Mouse (Mus musculus) right cerebral cortex, postnatal 25 days (tissue): Measurements from ENCODE around the gene Sf3a1.

Source experiments
- DNase-seq: peaks from one replicate; pipeline ENCODE4 v3.0.0; 2022

Sf3a1 gene

DNA sequence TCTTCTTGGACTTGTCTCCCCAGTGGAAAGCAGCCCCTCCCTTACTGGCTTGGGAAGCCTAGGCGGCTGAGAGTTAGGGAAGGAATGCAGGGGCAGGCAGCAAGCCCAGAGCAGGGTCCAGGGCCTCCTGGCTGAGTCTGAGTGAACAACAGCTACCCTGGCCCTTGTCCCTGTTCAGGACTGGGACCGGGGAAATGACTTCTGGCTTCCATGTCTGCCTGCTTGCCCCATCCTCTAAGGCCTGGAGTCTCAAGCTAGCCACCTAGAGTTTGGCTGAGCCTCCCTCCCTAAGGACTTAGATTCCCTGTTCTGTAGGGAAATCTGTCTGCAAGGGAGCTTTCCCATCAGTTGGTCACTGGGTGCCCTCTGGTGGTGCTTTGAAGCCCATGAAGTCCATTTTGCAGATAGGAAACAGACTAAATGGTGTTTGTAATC is 59.2 kb downstream of the Sf3a1 start:
- peak; percentile 67 for DNase-seq

- no peak for DNase-seq
These were observed 59.8 kb downstream of the Sf3a1 start for GRCm38 (mm10) chr11:4219908-4220307.

DNA sequence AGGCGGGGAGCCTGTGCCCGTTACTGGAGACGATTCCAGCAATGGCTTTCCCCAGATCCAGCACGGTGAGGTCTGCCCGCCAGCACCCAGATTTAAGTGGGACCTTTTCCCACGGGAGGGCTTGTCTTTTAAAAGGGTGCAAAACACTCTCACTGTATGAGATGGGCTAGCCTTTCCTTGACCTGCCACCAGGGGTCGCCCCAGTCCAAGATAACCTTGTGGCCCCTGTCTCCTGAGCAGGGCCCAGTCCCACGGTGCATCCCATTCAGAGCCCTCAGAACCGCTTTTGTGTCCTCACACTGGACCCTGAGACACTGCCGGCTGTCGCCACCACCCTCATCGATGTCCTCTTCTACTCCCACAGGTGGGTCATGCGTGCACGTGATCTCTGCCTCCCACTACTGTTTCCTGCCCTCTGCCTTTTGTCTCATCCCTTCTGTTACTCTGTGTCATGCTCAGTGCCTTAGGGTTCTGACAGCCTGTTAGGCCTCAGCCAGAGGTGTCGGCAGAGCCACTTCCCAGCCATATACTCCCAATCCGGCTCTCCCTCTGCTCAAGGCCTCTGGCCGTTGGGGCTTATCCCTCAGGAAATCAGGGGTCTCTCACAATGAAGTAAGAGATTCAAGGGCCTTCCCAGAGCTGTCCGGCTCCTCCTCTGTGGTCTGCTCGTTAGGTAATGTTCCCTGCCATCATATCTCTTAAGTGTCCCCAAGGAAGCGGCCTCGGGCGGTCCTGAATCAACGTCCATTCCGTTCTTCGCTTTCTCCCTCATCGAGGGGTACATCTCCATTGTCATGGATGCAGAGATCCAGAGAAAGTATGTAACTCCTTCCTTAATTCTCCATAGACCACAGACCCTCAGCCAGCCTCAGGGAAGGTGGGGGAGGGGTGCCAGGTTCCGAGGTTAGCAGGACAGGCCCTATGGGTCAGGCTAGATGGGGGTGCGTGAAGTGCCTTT is 60.6 kb downstream of the Sf3a1 start:
- peak; percentile 42 for DNase-seq

DNA sequence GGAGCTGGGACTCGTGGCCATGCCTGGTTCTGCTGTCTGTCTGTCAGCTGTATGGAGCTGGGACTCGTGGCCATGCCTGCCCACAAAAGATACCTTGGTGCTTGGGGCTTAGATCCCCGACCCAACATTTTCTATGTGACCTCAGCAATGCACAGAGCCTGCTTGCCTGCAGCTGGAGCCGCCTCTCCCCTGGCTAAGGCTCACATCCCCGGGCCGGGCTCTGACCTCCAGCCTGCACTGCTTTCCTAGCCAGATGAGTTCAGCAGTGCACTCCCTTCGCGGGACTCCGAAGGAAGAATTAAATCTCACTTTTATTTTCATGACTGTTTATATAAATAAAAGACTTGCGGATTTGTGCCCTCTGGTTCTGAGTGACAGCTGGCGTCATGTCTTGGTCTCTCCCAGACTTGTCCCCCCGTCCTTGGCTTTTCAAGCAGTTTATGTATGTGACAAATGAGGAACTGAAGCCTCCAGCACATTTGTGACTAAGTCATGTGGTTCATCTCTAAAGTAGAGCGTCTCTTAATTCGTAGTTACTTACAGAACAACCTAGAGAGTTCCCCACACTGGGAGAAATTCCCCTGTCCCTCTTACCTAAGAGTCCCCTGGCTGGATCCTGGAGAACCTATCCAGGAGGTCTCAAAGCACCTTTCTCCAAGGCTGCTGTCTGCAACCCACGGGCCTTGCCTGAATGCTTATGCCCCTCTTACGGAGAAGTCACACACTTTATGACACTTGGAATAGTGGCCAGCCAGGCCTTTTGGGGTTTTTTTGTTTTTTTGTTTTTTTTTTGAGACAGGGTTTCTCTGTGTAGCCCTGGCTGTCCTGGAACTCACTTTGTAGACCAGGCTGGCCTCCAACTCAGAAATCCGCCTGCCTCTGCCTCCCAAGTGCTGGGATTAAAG is 62.1 kb downstream of the Sf3a1 start:
- no peak for DNase-seq

DNA sequence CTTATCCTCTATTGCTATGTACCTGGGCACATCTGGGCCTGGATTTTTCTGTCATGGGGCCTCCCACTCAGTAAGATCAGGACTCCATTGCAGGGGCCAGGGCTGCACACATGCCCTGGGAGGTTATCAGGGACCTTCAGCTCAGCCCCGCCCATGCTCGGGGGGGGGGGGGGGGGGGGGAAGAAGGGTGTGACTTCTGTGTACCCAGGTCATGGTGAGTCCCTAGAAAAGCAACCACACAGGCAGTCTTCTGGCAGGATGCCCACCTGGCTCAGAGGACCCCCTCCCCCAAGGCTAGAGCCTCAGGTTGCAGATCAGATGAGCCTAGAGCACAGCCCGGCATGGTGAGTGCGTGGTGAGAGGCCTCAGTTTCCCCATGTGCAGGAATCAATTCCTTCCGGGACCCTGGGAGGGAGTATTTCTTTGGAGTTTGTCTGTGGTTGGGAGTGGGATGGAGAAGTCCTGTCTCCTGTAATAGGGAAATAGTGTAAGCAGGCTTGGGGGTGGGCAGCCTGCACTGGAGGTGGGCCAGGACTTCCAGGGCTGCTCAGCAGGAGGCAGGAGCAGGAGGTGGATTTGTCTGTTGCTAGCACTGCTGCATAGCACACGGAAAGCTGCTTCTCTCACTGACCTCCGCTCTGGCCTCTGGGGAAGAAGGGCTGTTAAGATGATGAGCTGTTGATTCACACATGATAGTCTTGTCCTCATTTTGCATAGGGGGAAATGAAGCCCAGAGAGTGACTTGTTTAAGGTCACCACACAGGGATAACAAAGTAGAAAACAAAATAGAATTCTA is 63.4 kb downstream of the Sf3a1 start:
- DNase-seq = no peak

GRCm38 (mm10) chr11:4224223-4224622 is 64.1 kb downstream of the Sf3a1 start:
- DNase-seq = no peak

GRCm38 (mm10) chr11:4226569-4227325 is 66.6 kb downstream of the Sf3a1 start:
- no peak for DNase-seq

GRCm38 (mm10) chr11:4228463-4228862 is 68.3 kb downstream of the Sf3a1 start:
- no peak for DNase-seq

DNA sequence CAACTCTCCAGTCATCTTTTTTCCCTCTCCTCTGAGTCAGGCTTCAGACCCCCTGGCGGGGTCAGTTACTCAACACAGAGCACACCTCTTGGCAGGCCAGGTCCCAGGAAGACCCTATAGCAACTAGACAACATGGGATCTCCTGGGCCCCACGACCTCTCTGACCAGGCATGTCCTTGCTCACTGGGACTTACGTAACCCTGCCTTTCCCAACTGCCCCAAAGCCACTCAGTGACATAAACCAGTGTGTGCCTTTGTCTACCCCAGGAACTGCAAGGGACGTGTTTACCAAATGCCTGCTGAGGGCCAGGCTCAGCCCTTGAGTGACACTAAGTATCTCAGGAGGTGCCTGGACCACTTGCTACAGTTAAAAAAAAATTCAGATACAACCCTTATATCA is 69.7 kb downstream of the Sf3a1 start:
- no peak for DNase-seq

DNA sequence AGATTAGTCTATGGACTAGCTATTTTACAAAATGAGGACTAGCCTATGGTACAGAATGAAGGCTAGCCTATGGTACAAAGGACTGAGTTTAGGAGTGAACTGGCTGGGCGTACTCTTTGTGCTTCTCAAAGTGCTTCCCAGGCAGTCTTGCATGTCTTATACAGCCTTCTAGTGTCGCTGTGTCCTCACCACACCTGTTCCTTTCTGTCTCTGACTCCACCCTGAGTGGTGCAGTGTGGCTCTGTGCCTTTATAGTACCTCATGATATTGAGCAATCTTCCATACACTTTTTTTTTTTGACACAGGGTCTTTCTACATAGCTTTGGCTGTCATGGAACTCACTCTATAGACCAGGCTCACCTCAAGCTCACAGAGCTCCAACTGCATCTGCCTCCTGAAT is 71.3 kb downstream of the Sf3a1 start:
- no peak for DNase-seq
